Mouse (Mus musculus) liver, embryonic 14.5 days (tissue): ENCODE measurements around the gene Rbfox1. TPM values are rescaled to one million over a fixed set of nuclear protein-coding genes. Genes with fewer than 3 reads are reported as not detected.

ENCODE experiments used
- ATAC-seq: fragments of 200-750 bp; cut with Nextera tagmentation; 2 replicates; pipeline ENCODE4 v1.8.0; 2017; ENCODE audit warnings: moderate number of reproducible peaks, mild to moderate bottlenecking, moderate library complexity; ENCODE audit not compliant: insufficient read depth
- DNase-seq, 3 experiments: peaks; one replicate each; pipeline ENCODE4 v3.0.0-alpha.2; 2012 to 2013; ENCODE audit warnings: low read depth in 3 of 3, low spot score in 3 of 3
- H3K27ac ChIP-seq: fragments of 300-500 bp; sonication (generic); 2 replicates; pipeline ENCODE4 v1.5.1; 2014; ENCODE audit warnings: moderate library complexity, mild to moderate bottlenecking, control low read depth, inconsistent platforms
- H3K27me3 ChIP-seq: fragments of 300-500 bp; sonication (generic); 2 replicates; pipeline ENCODE4 v1.6.1; 2014; ENCODE audit warnings: mild to moderate bottlenecking, low read length, moderate library complexity; ENCODE audit not compliant: control insufficient read depth, insufficient read depth
- H3K36me3 ChIP-seq: fragments of 300-500 bp; sonication (generic); replicated peaks from 2 replicates; pipeline ENCODE4 v1.6.1; 2014; ENCODE audit warnings: low read depth; ENCODE audit not compliant: control insufficient read depth, insufficient read depth
- H3K4me1 ChIP-seq, 2 experiments: fragments of 200-500 bp in 1 of 2; fragments of 300-500 bp in 1 of 2; sonication (generic) in 1 of 2; replicated peaks; 2 replicates each; pipeline ENCODE4 v1.6.1; 2012 to 2014; ENCODE audit warnings: antibody characterized with exemption in 1 of 2, inconsistent platforms in 1 of 2, low read length in 1 of 2; ENCODE audit not compliant: control insufficient read depth in 2 of 2, insufficient read depth in 2 of 2
- H3K4me2 ChIP-seq: fragments of 300-500 bp; sonication (generic); 2 replicates; pipeline ENCODE4 v1.6.1; 2014; ENCODE audit warnings: low read depth, mild to moderate bottlenecking, control low read depth, moderate library complexity
- H3K4me3 ChIP-seq, 2 experiments: fragments of 200-500 bp in 1 of 2; fragments of 300-500 bp in 1 of 2; sonication (generic) in 1 of 2; 2 replicates each; pipeline ENCODE4 v1.5.1; 2012 to 2014; ENCODE audit warnings: low read depth in 2 of 2, low read length in 2 of 2, mild to moderate bottlenecking in 2 of 2, control low read depth in 1 of 2, inconsistent platforms in 1 of 2, moderate library complexity in 1 of 2; ENCODE audit not compliant: insufficient read depth in 1 of 2
- H3K9ac ChIP-seq: fragments of 300-500 bp; sonication (generic); replicated peaks from 2 replicates; pipeline ENCODE4 v1.6.1; 2014; ENCODE audit warnings: mild to moderate bottlenecking, control low read depth, moderate library complexity
- H3K9me3 ChIP-seq: fragments of 300-500 bp; sonication (generic); 2 replicates; pipeline ENCODE4 v1.6.1; 2016; ENCODE audit warnings: low read length, mixed read lengths; ENCODE audit not compliant: control insufficient read depth
- CTCF ChIP-seq: IDR thresholded peaks from 2 replicates; pipeline ENCODE4 v1.5.1; 2016; ENCODE audit warnings: antibody characterized with exemption, low read depth, control low read depth
- EP300 ChIP-seq: IDR thresholded peaks from 2 replicates; pipeline ENCODE4 v1.6.1; 2016; ENCODE audit warnings: antibody characterized with exemption, low read depth
- WGBS: fragments of 180-500 bp; shearing (Covaris S2); extraction: QIAGEN DNeasy Blood & Tissue Kit; methylation state at CpG from one replicate; pipeline ENCODE4 v1.1.7; 2014; ENCODE audit not compliant: insufficient replicate concordance; 5-methylcytosine and 5-hydroxymethylcytosine counted together
- polyA plus RNA-seq, 2 experiments: library from polyadenylated mRNA; depleted of rRNA in 1 of 2; stranded (reverse) in 1 of 2; unstranded in 1 of 2; fragments of >200 nt; fragmentation: Nextera tagmentation in 1 of 2; extraction: Ambion mirVana in 1 of 2; gene quantifications; 2 replicates each; pipeline versions ENCODE4 v1.2.1 to v1.2.3; 2012 to 2014

The Rbfox1 gene
- polyA plus RNA-seq, 2 experiments, result 0.02 TPM; not detected in 1

GRCm38 (mm10) chr16:6704847-6705246, 819.7 kb downstream of the Rbfox1 start:
- TF ChIP-seq CTCF (no peak), EP300 (no peak)
- no peaks in the 10 kb centered on the region for H3K27me3 ChIP-seq
- H3K9me3 ChIP-seq, result no peaks in the 10 kb centered on the region
- ATAC-seq (no peak), DNase-seq (no peak)
- H3K36me3 ChIP-seq, result no peaks in the 10 kb centered on the region
- WGBS, result 68% methylated on average over 5 of the region's 5 CpGs
- no peaks in the 10 kb centered on the region for H3K4me1 ChIP-seq
- no peak overlapping the region for H3K27ac ChIP-seq
- no peak overlapping the region for H3K9ac ChIP-seq
- no peak overlapping the region for H3K4me2 ChIP-seq
- H3K4me3 ChIP-seq, result no peak overlapping the region

- Histone ChIP-seq H3K36me3 (no peaks in the 10 kb centered on the region), H3K27ac (no peak overlapping the region), H3K4me2 (no peak overlapping the region), H3K9ac (no peak overlapping the region), H3K4me3 (no peak overlapping the region), H3K4me1 (0 out of 4 replicates have a peak, but pooled peaks cover 0 to 2% of the 10 kb centered on the region in 2 experiments), H3K9me3 (no peaks in the 10 kb centered on the region), H3K27me3 (no peaks in the 10 kb centered on the region)
- 69% methylated on average over 1 of the region's 1 CpGs for WGBS
- ATAC-seq, result no peak
- no peak for DNase-seq
- TF ChIP-seq EP300 (no peak), CTCF (no peak)
These were observed 827.2 kb downstream of the Rbfox1 start for GRCm38 (mm10) chr16:6712341-6712740.

DNA sequence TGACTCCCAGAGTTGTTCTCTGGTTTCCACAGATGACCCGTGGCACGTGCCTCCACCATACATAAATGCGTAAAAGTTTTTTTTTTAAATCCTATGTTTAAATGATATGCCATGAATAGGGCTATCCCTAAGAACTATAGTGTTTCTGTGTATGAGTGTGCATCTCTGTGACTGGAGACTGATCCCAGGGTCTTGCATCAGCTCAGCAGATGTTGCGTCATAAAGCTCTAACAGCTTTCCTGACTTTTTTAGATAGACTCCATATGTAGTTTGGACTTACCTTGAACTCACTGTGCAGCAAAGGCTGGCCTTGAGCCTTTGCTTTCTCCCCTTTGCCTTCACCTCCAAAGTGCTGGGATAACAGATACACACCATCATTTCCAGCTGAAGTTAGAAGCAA, 830.1 kb downstream of the Rbfox1 start:
- no peaks in the 10 kb centered on the region for H3K27me3 ChIP-seq
- DNase-seq (no peak), ATAC-seq (no peak)
- no peak overlapping the region for H3K9ac ChIP-seq
- no peak overlapping the region for H3K27ac ChIP-seq
- H3K4me1 ChIP-seq, result 0 out of 4 replicates have a peak, but pooled peaks cover 0 to 2% of the 10 kb centered on the region in 2 experiments
- 74% methylated on average over 4 of the region's 4 CpGs for WGBS
- no peaks in the 10 kb centered on the region for H3K9me3 ChIP-seq
- no peak overlapping the region for H3K4me3 ChIP-seq
- no peak overlapping the region for H3K4me2 ChIP-seq
- H3K36me3 ChIP-seq, result no peaks in the 10 kb centered on the region
- TF ChIP-seq CTCF, result no peak
- no peak for TF ChIP-seq EP300

- Histone ChIP-seq H3K9me3 (no peaks in the 10 kb centered on the region), H3K9ac (no peak overlapping the region), H3K27me3 (no peaks in the 10 kb centered on the region), H3K4me2 (no peak overlapping the region), H3K4me3 (no peak overlapping the region), H3K4me1 (0 out of 4 replicates have a peak, but pooled peaks cover 0 to 2% of the 10 kb centered on the region in 2 experiments), H3K36me3 (no peaks in the 10 kb centered on the region), H3K27ac (no peak overlapping the region)
- WGBS, result 62% methylated on average over 9 of the region's 9 CpGs
- TF ChIP-seq CTCF, result no peak
- no peak for TF ChIP-seq EP300
- ATAC-seq, result no peak
- DNase-seq, result no peak
These were observed 831.2 kb downstream of the Rbfox1 start for GRCm38 (mm10) chr16:6716214-6716911.

- ATAC-seq (no peak), DNase-seq (no peak)
- no peak overlapping the region for H3K4me2 ChIP-seq
- WGBS, result 53% methylated on average over 8 of the region's 8 CpGs
- H3K4me3 ChIP-seq, result no peak overlapping the region
- H3K27ac ChIP-seq, result no peak overlapping the region
- H3K4me1 ChIP-seq, result 0 out of 4 replicates have a peak, but pooled peaks cover 0 to 2% of the 10 kb centered on the region in 2 experiments
- H3K9me3 ChIP-seq, result no peaks in the 10 kb centered on the region
- TF ChIP-seq CTCF, result no peak
- TF ChIP-seq EP300, result no peak
- no peaks in the 10 kb centered on the region for H3K27me3 ChIP-seq
- no peak overlapping the region for H3K9ac ChIP-seq
- H3K36me3 ChIP-seq, result no peaks in the 10 kb centered on the region
These were observed 833.9 kb downstream of the Rbfox1 start for GRCm38 (mm10) chr16:6719027-6719426.
